Mouse (Mus musculus): Measurements from ENCODE around the gene Ttll8. TPM values are rescaled to one million over a fixed set of nuclear protein-coding genes. Genes with fewer than 3 reads are reported as not detected.

Ttll8 gene
- polyA plus RNA-seq, 1 experiment, result 0.03 TPM

DNA sequence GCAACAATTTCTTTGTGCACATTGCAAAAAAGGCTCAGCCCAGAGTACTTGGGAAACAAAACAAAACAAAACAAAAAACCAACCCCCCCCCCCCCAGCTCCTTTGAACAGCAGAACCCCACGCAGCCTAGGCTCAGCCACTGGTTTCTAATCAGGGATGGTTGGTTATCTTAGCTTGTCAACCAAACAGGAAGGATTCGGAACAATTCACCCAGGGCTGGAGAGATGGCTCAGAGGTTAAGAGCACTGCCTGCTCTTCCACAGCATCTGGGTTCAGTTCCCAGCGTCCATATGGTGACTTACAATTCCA is 24.9 kb upstream of the Ttll8 start:
- DNase-seq, result no peak
- Histone ChIP-seq H3K4me3 (ENCODE audit: insufficient read depth, low read depth, low read length) (no peak overlapping the region), H3K36me3 (ENCODE audit: control insufficient read depth, insufficient read depth, low read length) (no peaks in the 10 kb centered on the region), H3K27me3 (replicated peaks; ENCODE audit: control insufficient read depth, insufficient read depth, low read length) (no peaks in the 10 kb centered on the region), H3K4me1 (ENCODE audit: control insufficient read depth, insufficient read depth, low read length) (no peaks in the 10 kb centered on the region), H3K27ac (ENCODE audit: insufficient read depth, low read depth, low read length) (no peak overlapping the region)
- no peak for TF ChIP-seq CTCF (conservative IDR thresholded peaks at IDR 0.05; ENCODE audit: insufficient read depth, insufficient read length, low read depth, low read length)
- no peak for TF ChIP-seq POLR2A (IDR thresholded peaks at IDR 0.05; ENCODE audit: low read depth, low read length)
- whole genome bisulfite sequencing, result 68% methylated on average over 3 of the region's 3 CpGs

DNA sequence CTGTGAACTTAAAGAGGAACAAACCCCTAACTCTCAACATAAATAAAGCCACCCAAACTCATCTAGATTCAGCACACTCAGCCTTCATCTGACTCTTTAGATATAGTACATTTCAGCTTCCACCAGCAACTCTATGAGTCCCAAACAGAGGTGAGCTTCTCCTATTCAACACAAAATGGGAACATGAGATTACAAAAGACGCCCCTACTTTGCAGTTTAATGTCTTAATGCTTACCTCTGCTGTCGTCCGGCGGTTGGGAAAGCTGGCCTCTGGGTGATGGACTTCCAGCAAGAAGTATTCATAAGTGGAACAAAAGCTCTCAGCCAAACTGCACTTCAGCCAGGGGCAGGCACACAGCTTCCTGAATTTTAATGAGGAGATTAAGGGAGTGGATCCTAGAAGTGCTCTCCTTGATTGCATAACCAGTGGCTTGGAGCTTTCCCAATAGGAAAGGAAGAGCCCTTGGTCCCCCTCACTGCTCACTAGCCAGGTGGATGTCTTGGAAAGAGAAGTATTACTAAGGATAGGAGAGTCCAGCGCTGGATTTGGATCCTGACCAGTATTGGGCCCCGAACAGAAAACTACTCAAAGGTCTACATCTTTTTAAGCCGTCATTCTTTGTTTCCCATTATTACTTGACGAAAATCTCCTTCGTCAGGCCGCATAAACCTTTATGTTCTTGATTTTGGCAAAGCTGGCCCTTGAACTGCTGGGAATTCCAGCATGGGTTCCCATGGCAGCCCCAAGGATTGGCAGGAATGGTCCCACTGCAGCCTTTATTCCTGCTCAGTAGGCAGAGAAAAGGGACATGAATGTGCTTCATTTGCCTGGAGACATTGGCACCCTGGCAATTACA is 24.3 kb upstream of the Ttll8 start, which contains the start of gene Mlc1:
TSS of gene Mlc1 (minus strand) at position 727 of the 857 bp plus-strand sequence.
- DNase-seq, result no peak
- TF ChIP-seq POLR2A (IDR thresholded peaks at IDR 0.05; ENCODE audit: low read depth, low read length) (no peak), CTCF (conservative IDR thresholded peaks at IDR 0.05; ENCODE audit: insufficient read depth, insufficient read length, low read depth, low read length) (no peak)
- no peaks in the 10 kb centered on the region for H3K27me3 ChIP-seq (replicated peaks; ENCODE audit: control insufficient read depth, insufficient read depth, low read length)
- 76% methylated on average over 10 of the region's 10 CpGs for WGBS
- H3K4me3 ChIP-seq (ENCODE audit: insufficient read depth, low read depth, low read length), result no peak within 1 kb of the TSS
- H3K4me1 ChIP-seq (ENCODE audit: control insufficient read depth, insufficient read depth, low read length), result no peaks in the 10 kb centered on the region
- H3K27ac ChIP-seq (ENCODE audit: insufficient read depth, low read depth, low read length), result no peak within 1 kb of the TSS
- H3K36me3 ChIP-seq (ENCODE audit: control insufficient read depth, insufficient read depth, low read length), result no peaks in the 10 kb centered on the region

DNA sequence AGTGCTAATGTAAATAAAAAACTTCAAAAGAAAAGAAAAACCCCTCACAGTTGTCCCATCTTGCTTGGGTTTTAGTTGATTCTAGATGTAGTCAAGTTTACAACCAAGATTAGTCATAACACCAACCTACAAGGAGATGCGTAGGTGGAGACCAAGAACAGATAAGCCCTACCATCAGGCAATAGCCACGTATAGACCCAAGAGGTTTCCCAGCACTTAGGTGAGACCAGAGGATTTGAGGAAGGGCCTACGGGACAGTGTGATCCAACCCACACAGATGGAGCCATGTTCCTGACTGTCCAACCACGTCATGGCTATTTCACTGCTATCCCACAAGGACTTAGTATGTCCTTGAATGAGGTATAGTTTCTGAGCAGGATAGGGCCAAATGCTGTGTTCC is 18.1 kb upstream of the Ttll8 start:
- Histone ChIP-seq H3K4me3 (ENCODE audit: insufficient read depth, low read depth, low read length) (no peak overlapping the region), H3K27me3 (replicated peaks; ENCODE audit: control insufficient read depth, insufficient read depth, low read length) (no peaks in the 10 kb centered on the region), H3K4me1 (ENCODE audit: control insufficient read depth, insufficient read depth, low read length) (no peaks in the 10 kb centered on the region), H3K36me3 (ENCODE audit: control insufficient read depth, insufficient read depth, low read length) (no peaks in the 10 kb centered on the region), H3K27ac (ENCODE audit: insufficient read depth, low read depth, low read length) (no peak overlapping the region)
- DNase-seq, result no peak
- WGBS, result 89% methylated on average over 4 of the region's 4 CpGs
- no peak for TF ChIP-seq CTCF (conservative IDR thresholded peaks at IDR 0.05; ENCODE audit: insufficient read depth, insufficient read length, low read depth, low read length)
- no peak for TF ChIP-seq POLR2A (IDR thresholded peaks at IDR 0.05; ENCODE audit: low read depth, low read length)

DNA sequence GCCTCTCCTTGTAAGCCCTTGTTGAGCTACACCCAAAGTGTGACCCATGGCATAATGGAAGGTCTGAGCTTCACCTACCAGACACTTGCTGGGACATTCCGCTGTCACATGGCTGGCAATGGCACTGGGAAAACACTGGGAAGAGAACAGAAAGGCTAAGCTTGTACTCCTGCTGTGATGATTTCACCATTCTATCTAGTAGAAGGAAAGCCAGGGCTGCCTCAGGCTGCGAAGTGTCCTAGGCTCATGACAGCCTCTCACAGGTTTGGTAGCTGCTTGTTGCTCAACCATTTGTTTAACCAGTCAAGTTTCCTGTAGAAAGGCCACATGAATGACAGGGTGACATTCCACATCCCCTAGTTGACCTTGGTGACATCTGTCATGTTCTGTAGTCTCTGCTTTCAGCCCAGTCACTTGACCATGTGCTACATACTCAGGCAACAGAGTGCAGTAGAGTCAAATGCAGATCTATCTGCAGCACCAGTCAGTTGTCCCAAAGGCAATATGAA is 9.9 kb upstream of the Ttll8 start:
- Histone ChIP-seq H3K36me3 (ENCODE audit: control insufficient read depth, insufficient read depth, low read length) (no peaks in the 10 kb centered on the region), H3K27me3 (replicated peaks; ENCODE audit: control insufficient read depth, insufficient read depth, low read length) (no peaks in the 10 kb centered on the region), H3K4me3 (ENCODE audit: insufficient read depth, low read depth, low read length) (no peak overlapping the region), H3K27ac (ENCODE audit: insufficient read depth, low read depth, low read length) (no peak overlapping the region), H3K4me1 (ENCODE audit: control insufficient read depth, insufficient read depth, low read length) (no peaks in the 10 kb centered on the region)
- no peak for DNase-seq
- WGBS, result 91% methylated on average over 2 of the region's 2 CpGs
- TF ChIP-seq POLR2A (IDR thresholded peaks at IDR 0.05; ENCODE audit: low read depth, low read length) (no peak), CTCF (conservative IDR thresholded peaks at IDR 0.05; ENCODE audit: insufficient read depth, insufficient read length, low read depth, low read length) (no peak)

DNA sequence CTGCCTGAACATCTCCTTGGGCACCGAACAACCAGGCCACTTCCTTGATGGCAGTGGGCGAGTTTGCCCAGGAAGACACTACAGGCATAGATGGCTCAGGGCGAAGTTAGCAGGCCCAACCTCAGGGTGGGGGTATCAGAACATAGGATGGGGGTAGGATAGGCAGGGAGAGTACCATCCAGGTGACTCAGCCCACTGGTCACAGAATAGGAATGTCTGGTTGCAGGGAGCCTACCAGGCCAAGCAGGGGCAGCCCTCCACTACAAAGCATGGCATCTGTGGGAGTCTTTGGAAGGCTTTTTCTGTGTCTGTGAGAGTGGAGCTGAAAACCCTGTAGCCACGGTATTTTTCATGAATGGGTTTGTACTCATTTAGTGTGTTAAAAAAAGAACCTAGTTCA is 3.3 kb upstream of the Ttll8 start:
- TF ChIP-seq POLR2A (IDR thresholded peaks at IDR 0.05; ENCODE audit: low read depth, low read length) (no peak), CTCF (conservative IDR thresholded peaks at IDR 0.05; ENCODE audit: insufficient read depth, insufficient read length, low read depth, low read length) (no peak)
- no peak overlapping the region for H3K4me3 ChIP-seq (ENCODE audit: insufficient read depth, low read depth, low read length)
- H3K27ac ChIP-seq (ENCODE audit: insufficient read depth, low read depth, low read length), result no peak overlapping the region
- 78% methylated on average over 4 of the region's 4 CpGs for WGBS
- no peak for DNase-seq
- H3K4me1 ChIP-seq (ENCODE audit: control insufficient read depth, insufficient read depth, low read length), result no peaks in the 10 kb centered on the region
- H3K36me3 ChIP-seq (ENCODE audit: control insufficient read depth, insufficient read depth, low read length), result no peaks in the 10 kb centered on the region
- no peaks in the 10 kb centered on the region for H3K27me3 ChIP-seq (replicated peaks; ENCODE audit: control insufficient read depth, insufficient read depth, low read length)

DNA sequence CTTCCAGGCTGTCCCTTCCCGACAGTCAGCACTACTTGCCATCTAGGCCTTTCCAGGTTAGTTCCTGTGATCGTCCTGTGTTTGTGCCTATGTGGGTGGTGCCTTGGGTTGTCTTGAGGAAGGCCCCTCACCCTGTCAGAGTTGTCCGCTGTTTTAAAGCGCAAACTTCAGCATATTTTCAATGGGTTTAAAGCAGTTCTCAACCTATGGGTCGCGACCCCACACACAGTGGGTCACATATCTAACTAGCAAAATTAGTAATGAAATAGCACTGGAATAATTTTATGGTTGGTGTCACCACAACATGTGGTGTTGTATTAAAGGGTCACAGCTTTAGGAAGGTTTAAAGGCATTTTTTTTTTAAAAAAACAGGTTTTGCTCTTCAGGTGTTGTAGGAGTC is 1.1 kb upstream of the Ttll8 start:
- Histone ChIP-seq H3K27me3 (replicated peaks; ENCODE audit: control insufficient read depth, insufficient read depth, low read length) (no peaks in the 10 kb centered on the region), H3K4me1 (ENCODE audit: control insufficient read depth, insufficient read depth, low read length) (no peaks in the 10 kb centered on the region), H3K27ac (ENCODE audit: insufficient read depth, low read depth, low read length) (no peak overlapping the region), H3K36me3 (ENCODE audit: control insufficient read depth, insufficient read depth, low read length) (no peaks in the 10 kb centered on the region), H3K4me3 (ENCODE audit: insufficient read depth, low read depth, low read length) (no peak overlapping the region)
- no peak for DNase-seq
- no peak for TF ChIP-seq CTCF (conservative IDR thresholded peaks at IDR 0.05; ENCODE audit: insufficient read depth, insufficient read length, low read depth, low read length)
- TF ChIP-seq POLR2A (IDR thresholded peaks at IDR 0.05; ENCODE audit: low read depth, low read length), result no peak
- 90% methylated on average over 6 of the region's 6 CpGs for WGBS

DNA sequence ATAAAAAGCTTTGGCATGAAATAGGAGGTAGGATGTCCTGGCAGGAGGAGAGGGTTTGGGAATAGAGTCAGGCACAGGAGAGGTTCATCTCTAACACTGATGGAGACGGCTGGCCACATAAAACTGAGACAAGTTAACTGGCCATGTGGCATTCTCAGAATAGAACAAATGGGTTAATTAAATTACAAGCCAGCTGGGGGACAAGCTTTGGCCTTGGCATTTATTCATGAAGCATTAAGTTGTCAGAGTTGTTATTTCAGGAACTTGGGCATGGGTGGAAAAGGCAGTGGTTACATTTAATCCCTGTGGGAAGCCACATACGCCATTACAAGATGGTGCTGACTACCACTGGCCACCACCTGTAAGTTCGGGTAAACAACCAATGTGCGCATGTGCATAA is 3.0 kb downstream of the Ttll8 start:
- no peak overlapping the region for H3K27ac ChIP-seq (ENCODE audit: insufficient read depth, low read depth, low read length)
- WGBS, result 78% methylated on average over 4 of the region's 4 CpGs

More for the DNA sequence above, 3.0 kb downstream of the Ttll8 start:
- DNase-seq, result no peak
- H3K4me3 ChIP-seq (ENCODE audit: insufficient read depth, low read depth, low read length), result no peak overlapping the region
- no peak for TF ChIP-seq CTCF (conservative IDR thresholded peaks at IDR 0.05; ENCODE audit: insufficient read depth, insufficient read length, low read depth, low read length)
- no peak for TF ChIP-seq POLR2A (IDR thresholded peaks at IDR 0.05; ENCODE audit: low read depth, low read length)
- no peaks in the 10 kb centered on the region for H3K4me1 ChIP-seq (ENCODE audit: control insufficient read depth, insufficient read depth, low read length)
- H3K27me3 ChIP-seq (replicated peaks; ENCODE audit: control insufficient read depth, insufficient read depth, low read length), result no peaks in the 10 kb centered on the region
- no peaks in the 10 kb centered on the region for H3K36me3 ChIP-seq (ENCODE audit: control insufficient read depth, insufficient read depth, low read length)

Measured in kidney, adult 2 months (tissue).